Mouse (Mus musculus): ENCODE data around the gene Hcrtr1. TPM values are rescaled to one million over a fixed set of nuclear protein-coding genes. Genes with fewer than 3 reads are reported as not detected.
A peak's percentile ranks its signal among the peaks of the same experiment; 100 is the strongest.

Hcrtr1 gene
- polyA plus RNA-seq, 1 experiment from 2014 or later, result 0.36 TPM

DNA sequence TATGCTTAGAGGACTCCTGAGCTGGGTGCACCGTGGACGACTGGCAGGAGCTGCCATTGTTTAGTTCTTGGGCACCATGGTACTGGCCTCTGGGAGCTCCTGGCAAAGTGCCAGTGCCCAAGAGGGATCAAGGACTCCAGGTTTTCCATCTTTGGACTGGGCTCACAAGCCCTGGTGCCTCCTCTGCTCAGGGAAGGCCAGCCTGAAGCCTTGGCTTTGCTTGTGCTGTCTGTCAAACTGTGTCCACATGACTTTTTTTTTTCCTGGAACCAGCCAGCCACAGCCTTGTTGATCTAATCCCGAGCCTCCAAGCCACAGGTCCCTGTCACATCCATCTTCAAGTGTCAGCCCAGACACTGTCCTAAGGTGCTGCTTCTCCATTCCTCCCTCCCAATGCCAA is 2.6 kb upstream of the Hcrtr1 start:
- no peak for TF ChIP-seq CTCF (IDR thresholded peaks at IDR 0.05; ENCODE audit: low read depth)
- peaks cover 19% of the 10 kb centered on the region for H3K27me3 ChIP-seq (ENCODE audit: insufficient read depth, low read length)
- no peaks in the 10 kb centered on the region for H3K36me3 ChIP-seq (ENCODE audit: insufficient read depth, low read length)
- H3K4me1 ChIP-seq (replicated peaks; ENCODE audit: insufficient read depth, low read length), result peaks cover 8% of the 10 kb centered on the region; the same call in 1 of the 2 replicates
- 67% methylated on average over 3 of the region's 3 CpGs for WGBS
- H3K9me3 ChIP-seq (replicated peaks; ENCODE audit: low read length), result no peaks in the 10 kb centered on the region
- H3K27ac ChIP-seq, result no peak overlapping the region
- H3K4me3 ChIP-seq (replicated peaks; ENCODE audit: low read depth, low read length), result no peak overlapping the region
- no peak overlapping the region for H3K4me2 ChIP-seq (ENCODE audit: low read length)
- no peak for ATAC-seq (replicated peaks; ENCODE audit: low FRiP score, low read depth)
- no peak overlapping the region for H3K9ac ChIP-seq (ENCODE audit: low read depth, low read length)
- no peak for DNase-seq (ENCODE audit: low spot score)

DNA sequence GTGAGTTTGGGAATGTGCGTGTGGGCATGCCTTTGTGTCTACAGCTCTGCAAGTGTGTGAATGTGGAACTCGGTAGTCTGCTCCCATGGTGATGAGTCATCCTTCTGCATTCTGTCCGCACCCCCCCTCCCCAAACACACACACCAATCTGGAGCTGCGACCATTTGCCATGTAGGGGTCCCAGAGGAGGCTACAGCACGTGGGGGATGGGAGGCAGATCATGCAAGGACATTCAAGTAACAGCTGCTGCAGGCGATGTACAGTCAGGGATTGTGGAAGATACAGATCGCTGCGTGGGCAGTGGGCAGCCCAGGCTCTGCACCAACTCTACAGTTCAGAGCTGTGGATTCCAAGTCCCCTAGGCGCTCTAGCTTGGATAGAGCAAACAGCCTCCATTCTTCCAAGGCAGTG is 1.8 kb upstream of the Hcrtr1 start:
- Histone ChIP-seq H3K27ac (no peak overlapping the region), H3K9ac (ENCODE audit: low read depth, low read length) (no peak overlapping the region), H3K27me3 (ENCODE audit: insufficient read depth, low read length) (peaks cover 19% of the 10 kb centered on the region), H3K4me3 (replicated peaks; ENCODE audit: low read depth, low read length) (no peak overlapping the region), H3K36me3 (ENCODE audit: insufficient read depth, low read length) (no peaks in the 10 kb centered on the region), H3K9me3 (replicated peaks; ENCODE audit: low read length) (no peaks in the 10 kb centered on the region), H3K4me2 (ENCODE audit: low read length) (no peak overlapping the region), H3K4me1 (replicated peaks; ENCODE audit: insufficient read depth, low read length) (peaks cover 8% of the 10 kb centered on the region; the same call in 1 of the 2 replicates)
- TF ChIP-seq CTCF (IDR thresholded peaks at IDR 0.05; ENCODE audit: low read depth), result no peak
- 58% methylated on average over 9 of the region's 9 CpGs for WGBS
- ATAC-seq (replicated peaks; ENCODE audit: low FRiP score, low read depth) (no peak), DNase-seq (ENCODE audit: low spot score) (no peak)

DNA sequence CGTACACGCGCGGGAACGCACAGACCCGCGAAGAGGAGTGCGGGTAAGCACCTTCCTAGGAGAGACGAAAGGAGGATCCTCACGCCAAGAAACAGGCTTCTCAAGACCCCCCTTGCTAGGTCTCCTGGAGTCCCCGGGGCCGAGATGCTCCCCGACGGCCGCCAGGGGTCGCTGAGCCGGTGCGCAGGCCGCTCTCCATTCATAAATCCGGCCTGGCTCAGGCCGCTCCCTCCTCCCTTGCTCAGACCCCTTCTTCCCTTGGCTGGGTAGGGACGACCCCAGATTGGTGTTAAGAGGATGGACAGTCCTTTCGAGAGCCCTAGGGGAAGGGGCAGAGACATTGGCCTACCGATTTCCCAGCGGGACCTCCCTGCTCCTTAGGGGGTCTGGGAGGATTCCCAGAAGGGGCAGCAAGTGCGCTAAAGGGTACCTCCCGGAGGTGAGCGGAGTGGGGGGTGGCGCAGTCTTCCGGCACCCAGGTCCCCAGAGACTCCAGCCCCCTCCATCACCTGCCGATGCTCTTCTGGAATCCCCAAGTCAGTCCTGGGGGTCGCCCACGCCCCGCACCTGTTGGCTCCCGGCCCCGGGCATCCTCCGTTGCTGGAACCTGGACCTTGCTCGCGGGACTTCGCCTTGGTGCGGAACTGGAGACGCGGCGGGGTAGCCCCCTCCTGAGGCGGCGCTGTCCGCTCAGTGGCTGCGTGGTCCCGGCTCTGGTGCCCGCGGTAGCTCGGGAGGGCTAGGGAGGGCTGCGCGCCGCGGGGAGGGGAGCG is 532 bp downstream of the Hcrtr1 start:
- Histone ChIP-seq H3K27me3 (ENCODE audit: insufficient read depth, low read length) (peaks cover 19% of the 10 kb centered on the region), H3K27ac (no peak overlapping the region), H3K4me1 (replicated peaks; ENCODE audit: insufficient read depth, low read length) (peaks cover 8% of the 10 kb centered on the region; the same call in 1 of the 2 replicates), H3K9ac (ENCODE audit: low read depth, low read length) (no peak overlapping the region; the same call in 1 of the 2 replicates), H3K4me2 (ENCODE audit: low read length) (peak overlapping the region; percentile 60), H3K36me3 (ENCODE audit: insufficient read depth, low read length) (no peaks in the 10 kb centered on the region), H3K9me3 (replicated peaks; ENCODE audit: low read length) (no peaks in the 10 kb centered on the region), H3K4me3 (replicated peaks; ENCODE audit: low read depth, low read length) (peak overlapping the region; percentile 27)
- DNase-seq (ENCODE audit: low spot score) (peak; percentile 88), ATAC-seq (replicated peaks; ENCODE audit: low FRiP score, low read depth) (peak; percentile 30; the same call in 1 of the 2 replicates)
- under 1% methylated on average over 52 of the region's 57 CpGs for WGBS
- TF ChIP-seq CTCF (IDR thresholded peaks at IDR 0.05; ENCODE audit: low read depth), result peak; percentile 93

GRCm38 (mm10) chr4:130133399-130133798 is 5.8 kb downstream of the Hcrtr1 start:
- H3K4me3 ChIP-seq (replicated peaks; ENCODE audit: low read depth, low read length), result no peak overlapping the region
- TF ChIP-seq CTCF (IDR thresholded peaks at IDR 0.05; ENCODE audit: low read depth), result no peak
- no peaks in the 10 kb centered on the region; the same call in 1 of the 2 replicates for H3K27me3 ChIP-seq (ENCODE audit: insufficient read depth, low read length)
- 50% methylated on average over 6 of the region's 6 CpGs for WGBS
- no peaks in the 10 kb centered on the region for H3K4me1 ChIP-seq (replicated peaks; ENCODE audit: insufficient read depth, low read length)
- no peak overlapping the region for H3K9ac ChIP-seq (ENCODE audit: low read depth, low read length)
- no peak overlapping the region for H3K4me2 ChIP-seq (ENCODE audit: low read length)
- H3K27ac ChIP-seq, result no peak overlapping the region
- no peak for ATAC-seq (replicated peaks; ENCODE audit: low FRiP score, low read depth)
- DNase-seq (ENCODE audit: low spot score), result no peak
- H3K36me3 ChIP-seq (ENCODE audit: insufficient read depth, low read length), result no peaks in the 10 kb centered on the region
- H3K9me3 ChIP-seq (replicated peaks; ENCODE audit: low read length), result no peaks in the 10 kb centered on the region

- H3K4me3 ChIP-seq (replicated peaks; ENCODE audit: low read depth, low read length), result no peak overlapping the region
- peaks cover 12% of the 10 kb centered on the region for H3K36me3 ChIP-seq (ENCODE audit: insufficient read depth, low read length)
- H3K27ac ChIP-seq, result no peak overlapping the region
- H3K9me3 ChIP-seq (replicated peaks; ENCODE audit: low read length), result no peaks in the 10 kb centered on the region
- H3K27me3 ChIP-seq (ENCODE audit: insufficient read depth, low read length), result no peaks in the 10 kb centered on the region
- DNase-seq (ENCODE audit: low spot score) (no peak), ATAC-seq (replicated peaks; ENCODE audit: low FRiP score, low read depth) (peak; percentile 9; the same call in 1 of the 2 replicates)
- no peaks in the 10 kb centered on the region for H3K4me1 ChIP-seq (replicated peaks; ENCODE audit: insufficient read depth, low read length)
- no peak overlapping the region for H3K9ac ChIP-seq (ENCODE audit: low read depth, low read length)
- no peak for TF ChIP-seq CTCF (IDR thresholded peaks at IDR 0.05; ENCODE audit: low read depth)
- H3K4me2 ChIP-seq (ENCODE audit: low read length), result no peak overlapping the region
- 84% methylated on average over 7 of the region's 7 CpGs for WGBS
These were observed 7.6 kb downstream of the Hcrtr1 start for GRCm38 (mm10) chr4:130131448-130132105.

DNA sequence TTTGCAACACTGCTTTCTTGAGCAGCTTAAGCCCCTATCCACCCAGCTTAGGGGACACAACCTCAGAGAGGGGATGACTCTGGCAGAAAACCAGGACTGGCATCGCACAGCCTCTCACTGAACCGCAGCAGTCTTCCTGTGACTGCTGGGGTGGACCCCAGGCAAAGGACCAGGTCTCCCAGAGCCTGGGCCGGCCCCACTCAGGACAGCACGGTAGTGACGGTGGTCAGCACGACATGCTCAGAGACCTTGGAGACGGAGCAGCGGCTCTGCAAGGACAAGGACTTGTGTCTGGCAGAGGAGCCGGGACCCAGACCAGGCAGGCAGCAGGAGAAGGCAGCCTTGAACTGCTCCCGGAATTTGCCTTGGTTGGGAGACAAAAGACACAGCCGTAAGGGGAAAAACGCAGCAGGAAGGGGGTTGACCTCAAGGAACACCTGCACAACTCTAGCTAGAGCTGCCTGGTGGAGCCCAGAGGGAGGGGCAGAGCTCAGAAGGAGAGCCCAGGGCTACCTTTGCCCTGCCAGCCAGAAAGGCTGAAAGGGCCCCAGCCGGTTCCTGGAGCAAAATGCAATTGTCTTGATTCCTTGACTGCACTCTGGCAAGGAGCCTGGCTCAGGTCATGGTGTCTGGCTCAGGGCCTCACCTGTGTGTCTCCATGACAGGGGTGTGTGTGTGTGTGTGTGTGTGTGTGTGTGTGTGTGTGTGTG is 8.4 kb downstream of the Hcrtr1 start:
- H3K27ac ChIP-seq, result peak overlapping the region; percentile 80
- H3K4me3 ChIP-seq (replicated peaks; ENCODE audit: low read depth, low read length), result no peak overlapping the region
- 51% methylated on average over 13 of the region's 13 CpGs for WGBS
- peak; percentile 22 for DNase-seq (ENCODE audit: low spot score)
- no peaks in the 10 kb centered on the region for H3K4me1 ChIP-seq (replicated peaks; ENCODE audit: insufficient read depth, low read length)
- peaks cover 20% of the 10 kb centered on the region for H3K36me3 ChIP-seq (ENCODE audit: insufficient read depth, low read length)
- no peak overlapping the region for H3K9ac ChIP-seq (ENCODE audit: low read depth, low read length)
- no peak for TF ChIP-seq CTCF (IDR thresholded peaks at IDR 0.05; ENCODE audit: low read depth)
- no peaks in the 10 kb centered on the region for H3K27me3 ChIP-seq (ENCODE audit: insufficient read depth, low read length)
- H3K9me3 ChIP-seq (replicated peaks; ENCODE audit: low read length), result no peaks in the 10 kb centered on the region
- peak; percentile 85 for ATAC-seq (replicated peaks; ENCODE audit: low FRiP score, low read depth)
- no peak overlapping the region for H3K4me2 ChIP-seq (ENCODE audit: low read length)
